Mouse (Mus musculus): ENCODE data around the gene Fbxo9.

- TF ChIP-seq CTCF (IDR thresholded peaks at IDR 0.05; ENCODE audit: low read depth) (no peak), EP300 (optimal IDR thresholded peaks at IDR 0.05) (no peak)
These were observed 2.6 kb upstream of the Fbxo9 start for GRCm38 (mm10) chr9:78111456-78111855.
